Mouse (Mus musculus): ENCODE results near the gene C1qtnf5.
A peak's percentile ranks its signal among the peaks of the same experiment; 100 is the strongest.

The C1qtnf5 gene

DNA sequence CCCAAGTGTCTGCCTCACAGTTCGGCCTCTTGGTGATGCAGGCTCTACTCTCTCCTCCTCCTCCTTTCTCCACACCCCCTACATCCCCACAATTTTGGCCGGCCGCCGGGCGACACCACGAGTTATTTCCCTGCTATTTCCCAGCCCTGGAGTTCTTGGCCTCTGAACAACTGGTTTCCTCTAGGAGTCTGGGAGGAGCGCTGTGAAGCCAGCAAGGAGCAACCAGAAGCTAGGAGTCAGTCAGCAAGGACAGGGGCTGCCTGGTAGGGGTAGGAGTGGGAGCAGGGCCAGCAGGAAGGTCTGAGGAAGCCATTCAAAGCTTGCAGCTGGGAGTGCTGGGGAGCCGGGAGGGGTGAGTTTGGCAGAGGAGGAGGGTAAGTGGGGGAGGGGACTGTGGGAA is at the start of gene C1qtnf5:
TSS of gene C1qtnf5 (plus strand) at position 136 of the 400 bp plus-strand sequence.
- no peak for DNase-seq (ENCODE audit: low read depth, low spot score)

DNA sequence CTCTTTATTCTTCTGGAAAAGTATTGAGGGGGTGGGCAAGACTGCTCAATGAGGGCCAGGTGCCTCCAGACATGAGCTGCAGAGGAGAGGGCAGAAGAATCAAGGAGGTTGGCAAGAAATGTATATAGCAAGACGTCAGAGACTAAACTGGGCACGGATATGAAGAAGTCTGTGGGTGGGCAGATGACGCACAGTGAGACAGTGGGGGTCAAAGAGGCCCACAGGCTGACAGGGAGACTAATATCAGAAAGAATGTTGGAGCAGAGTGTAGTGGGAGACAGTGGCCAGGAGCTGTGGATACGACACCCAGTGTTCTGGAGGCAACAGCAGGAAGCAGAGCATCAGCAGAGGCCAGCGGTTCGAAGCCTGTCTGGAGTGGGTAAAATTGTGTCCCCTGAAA is 48.4 kb upstream of the C1qtnf5 start:
- DNase-seq (ENCODE audit: low read depth, low spot score) = no peak

DNA sequence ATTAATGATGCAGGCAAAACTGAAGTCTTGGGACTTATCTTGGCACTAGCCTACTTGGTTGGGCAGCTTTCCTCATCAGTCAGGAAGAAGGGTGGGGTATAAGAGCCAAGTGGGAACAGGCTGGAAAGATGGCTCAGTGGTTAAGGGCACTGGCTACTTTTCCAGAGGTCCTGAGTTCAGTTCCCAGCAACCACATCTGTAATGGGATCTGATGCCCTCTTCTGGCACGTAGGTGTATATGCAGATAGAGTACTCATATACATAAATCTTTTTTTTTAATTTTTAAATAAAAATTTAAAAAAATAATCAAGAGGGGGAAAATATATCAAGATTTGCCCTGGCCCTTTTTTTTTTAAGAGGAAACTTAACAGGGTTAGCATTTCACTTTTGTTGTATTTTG is 41.9 kb upstream of the C1qtnf5 start:
- no peak for DNase-seq (ENCODE audit: low read depth, low spot score)

DNA sequence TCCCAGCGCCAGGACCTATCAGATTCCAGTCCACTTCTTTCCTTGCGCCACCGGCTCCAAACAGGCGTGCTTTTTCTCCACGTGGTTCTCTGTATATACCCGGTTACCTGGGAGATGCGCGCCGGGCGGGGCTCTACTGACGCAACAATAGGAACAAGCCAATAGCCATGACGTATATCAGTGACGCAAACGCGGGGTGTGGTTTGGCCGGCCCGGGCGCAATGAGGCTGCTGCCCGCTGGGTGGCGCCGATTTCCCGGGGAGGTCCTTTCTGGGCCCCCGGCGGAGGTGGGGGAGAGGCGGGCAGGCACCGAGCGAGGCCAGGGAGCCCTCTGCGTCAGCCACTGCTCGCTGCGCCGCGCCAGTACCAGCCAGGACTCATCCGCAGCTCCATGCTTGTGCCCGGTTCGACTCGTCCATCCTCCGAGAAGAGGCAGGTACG is 40.2 kb upstream of the C1qtnf5 start, which contains the start of gene Usp2:
TSS of gene Usp2 (plus strand) at position 237 of the 441 bp plus-strand sequence.
- peak; percentile 99 for DNase-seq (ENCODE audit: low read depth, low spot score)

DNA sequence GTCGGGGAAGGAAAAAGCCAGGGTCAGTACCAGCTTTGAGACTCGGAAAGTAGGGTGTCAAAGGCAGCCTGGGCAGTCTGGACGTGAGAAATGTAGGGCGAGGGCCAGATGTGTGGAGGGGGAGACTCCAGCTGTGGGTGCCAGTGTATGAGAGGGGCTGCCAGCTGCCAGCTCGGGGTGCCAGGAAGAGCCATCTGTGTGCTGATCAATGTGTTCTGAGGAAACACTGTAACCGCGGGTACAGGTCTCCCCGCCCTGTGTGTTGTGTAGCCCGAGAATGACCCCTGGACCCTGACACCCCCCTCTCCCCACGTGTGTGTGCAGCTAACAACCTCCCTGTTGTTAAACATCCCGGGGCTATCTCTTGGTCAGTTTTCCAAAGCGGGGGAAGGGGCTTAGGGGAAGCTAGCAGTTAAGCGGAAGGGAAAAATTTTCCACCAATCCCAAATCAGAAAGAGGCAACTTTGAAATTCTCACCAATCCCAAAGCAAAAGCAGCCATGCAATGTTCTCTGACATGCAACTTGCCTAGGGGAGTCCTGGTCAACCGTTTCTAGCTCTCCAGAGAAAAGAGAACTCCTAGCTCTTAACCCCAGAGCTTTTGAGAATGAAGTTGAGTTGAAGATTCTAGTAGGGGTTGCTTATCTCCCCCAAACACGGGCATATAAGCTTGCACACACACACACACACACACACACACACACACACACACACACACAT is 39.6 kb upstream of the C1qtnf5 start:
- peak; percentile 47 for DNase-seq (ENCODE audit: low read depth, low spot score)

DNA sequence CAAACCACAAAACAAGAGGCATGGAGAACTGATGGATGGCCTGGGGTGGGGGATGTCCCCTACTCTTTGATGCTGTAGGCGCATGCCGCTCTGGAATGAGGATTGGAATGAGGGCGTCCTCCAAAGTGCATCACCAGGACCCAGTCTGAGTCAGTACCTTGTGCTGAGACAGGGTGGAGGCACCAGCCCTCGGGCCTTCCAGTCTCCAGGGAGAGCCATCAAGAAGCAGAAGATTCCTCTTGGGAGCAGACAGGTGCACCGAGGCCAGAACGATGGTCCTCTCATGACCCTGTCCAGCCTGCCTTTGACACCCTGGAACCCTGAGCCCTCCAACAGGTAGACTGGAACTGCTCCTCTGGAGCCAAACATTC is 39.1 kb upstream of the C1qtnf5 start:
- DNase-seq (ENCODE audit: low read depth, low spot score) = no peak

DNA sequence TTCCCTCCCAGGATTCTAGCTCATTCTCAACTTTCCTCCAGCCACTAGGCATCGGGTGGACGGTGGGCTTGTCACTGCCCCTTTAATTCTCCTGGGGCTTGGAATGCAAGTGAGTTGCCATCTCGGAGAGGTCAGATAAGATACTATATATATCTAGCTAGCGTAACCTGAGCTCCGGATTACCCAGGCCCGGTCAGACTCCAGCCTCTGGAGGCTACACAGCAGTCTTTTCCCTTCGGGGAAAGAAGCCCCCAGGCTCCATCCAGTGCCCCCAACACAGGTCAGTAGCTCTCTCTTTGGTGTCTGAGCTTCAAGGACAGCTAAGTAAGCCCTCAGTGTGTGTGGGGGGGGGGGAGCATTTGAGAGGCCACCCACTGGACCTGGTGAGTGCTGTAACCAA is 37.8 kb upstream of the C1qtnf5 start:
- DNase-seq (ENCODE audit: low read depth, low spot score) = no peak

DNA sequence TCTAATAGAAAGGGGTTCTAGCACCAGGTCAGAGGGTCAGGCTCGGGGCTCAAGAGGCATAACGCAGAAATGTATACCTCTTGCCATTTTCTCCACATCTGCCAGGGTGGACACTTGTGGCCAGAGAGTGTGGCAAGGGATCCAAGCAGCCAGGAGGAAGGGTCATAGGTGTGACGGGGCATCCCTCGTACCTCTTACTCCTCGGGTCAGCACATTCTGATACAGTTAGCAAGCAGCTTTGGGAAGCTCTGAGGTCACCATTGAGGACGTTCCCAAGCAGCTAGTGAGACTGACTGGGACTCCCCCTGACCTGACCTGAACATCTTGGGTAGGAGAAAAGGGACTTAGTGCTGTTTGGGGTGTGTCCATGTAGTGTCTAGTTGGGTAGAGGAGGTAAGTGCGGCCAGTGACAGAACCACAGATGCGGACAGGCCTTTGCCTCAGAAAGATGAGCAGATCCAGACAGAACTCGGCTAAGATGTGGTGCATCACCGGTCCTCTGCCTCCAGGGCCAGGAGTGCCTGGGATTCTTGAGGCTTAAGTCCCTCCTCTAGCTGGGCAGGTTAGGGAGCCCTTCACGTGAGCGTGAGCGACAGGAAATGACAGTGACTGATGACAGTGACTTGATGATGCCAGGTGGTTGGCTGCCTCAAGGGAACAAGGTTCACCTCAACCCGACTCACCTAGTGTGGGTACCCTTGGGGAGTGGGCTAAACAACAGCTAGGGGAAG is 36.8 kb upstream of the C1qtnf5 start:
- no peak for DNase-seq (ENCODE audit: low read depth, low spot score)

DNA sequence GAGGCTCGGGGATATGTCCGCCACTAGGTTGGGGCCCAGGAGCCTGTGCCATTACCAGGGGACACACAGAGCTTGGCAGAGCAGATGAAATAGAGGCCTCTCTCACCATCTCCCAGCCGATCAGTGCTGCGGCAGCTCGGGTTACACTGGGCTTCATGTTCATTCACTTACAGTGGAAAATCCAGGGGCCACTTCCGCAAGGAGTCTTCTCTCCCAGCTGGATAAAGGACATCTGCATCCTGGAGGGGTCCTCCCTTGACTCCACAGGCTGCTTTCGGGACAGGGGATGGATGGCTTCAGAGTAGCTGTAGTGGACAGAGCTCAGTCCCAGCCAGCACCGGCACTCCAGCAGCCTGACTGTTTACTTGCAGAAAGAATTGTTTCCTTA is 36.2 kb upstream of the C1qtnf5 start:
- no peak for DNase-seq (ENCODE audit: low read depth, low spot score)

DNA sequence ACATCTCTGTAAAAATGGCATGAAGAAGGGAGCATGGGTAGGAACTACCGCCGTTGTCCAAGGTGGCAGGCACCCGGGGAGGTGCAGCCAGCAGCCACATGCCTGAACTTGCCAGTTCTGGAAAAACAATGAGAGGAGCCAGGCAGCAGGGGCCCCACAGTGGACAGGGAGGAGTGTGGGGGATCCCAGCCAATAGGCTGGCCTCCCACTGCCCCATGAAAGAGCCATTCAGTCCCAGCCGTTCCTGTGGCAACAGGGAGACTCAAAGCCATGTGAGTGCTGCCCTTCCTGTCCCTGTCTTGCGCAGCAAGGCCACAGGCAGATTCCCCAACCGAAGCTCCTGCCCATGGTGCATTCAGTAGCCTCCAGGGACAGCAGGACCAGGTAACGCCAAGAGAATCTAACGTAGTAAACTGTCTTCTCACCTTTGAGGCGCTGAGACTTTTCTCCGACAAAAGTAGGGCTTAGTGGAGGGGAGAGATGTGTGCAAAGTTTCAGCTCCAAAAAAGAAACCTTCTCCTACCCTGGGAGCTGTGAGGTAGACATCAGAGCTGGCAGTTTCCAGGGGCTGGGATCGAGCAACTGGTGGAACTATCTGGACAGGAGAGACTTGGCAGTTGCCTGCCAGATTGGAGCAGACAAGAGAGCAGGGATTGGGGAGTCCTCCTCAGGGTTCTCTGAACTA is 35.0 kb upstream of the C1qtnf5 start:
- DNase-seq (ENCODE audit: low read depth, low spot score) = no peak

DNA sequence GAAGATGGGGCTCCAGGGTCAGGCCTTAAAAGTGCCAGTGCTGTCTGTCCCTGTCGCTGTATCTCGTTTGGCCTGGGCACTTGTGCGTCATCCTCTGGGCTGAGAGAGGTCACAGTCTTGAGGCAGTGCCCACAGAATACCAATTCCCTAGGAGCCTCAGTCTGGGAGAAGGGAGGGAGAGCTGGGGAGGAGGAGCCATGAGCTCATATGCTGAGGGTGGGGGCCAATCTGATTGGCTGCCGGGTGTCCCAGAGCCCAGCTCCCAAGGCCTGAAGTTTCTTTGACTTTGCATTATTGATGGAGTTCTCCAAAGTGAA is 34.5 kb upstream of the C1qtnf5 start:
- no peak for DNase-seq (ENCODE audit: low read depth, low spot score)

DNA sequence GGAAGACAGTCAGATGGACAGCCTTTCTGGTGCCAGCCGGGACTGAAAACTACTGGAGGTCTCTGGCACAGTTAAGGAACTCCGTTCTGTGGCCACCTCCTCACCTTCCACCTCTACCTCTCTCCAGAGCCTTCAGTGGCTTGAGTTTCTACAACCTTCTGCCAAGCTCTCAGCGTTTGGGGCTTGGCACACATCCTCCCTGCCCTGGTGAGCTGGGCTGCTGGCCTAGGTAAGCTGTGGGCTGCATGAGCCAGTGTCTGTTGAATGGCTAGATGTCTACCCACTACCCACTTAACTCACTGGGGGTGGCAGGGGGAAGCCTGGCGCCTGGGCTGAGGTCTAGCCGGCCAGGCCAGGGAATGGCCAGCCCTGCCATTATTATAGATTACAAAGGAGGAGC is 33.9 kb upstream of the C1qtnf5 start:
- no peak for DNase-seq (ENCODE audit: low read depth, low spot score)

DNA sequence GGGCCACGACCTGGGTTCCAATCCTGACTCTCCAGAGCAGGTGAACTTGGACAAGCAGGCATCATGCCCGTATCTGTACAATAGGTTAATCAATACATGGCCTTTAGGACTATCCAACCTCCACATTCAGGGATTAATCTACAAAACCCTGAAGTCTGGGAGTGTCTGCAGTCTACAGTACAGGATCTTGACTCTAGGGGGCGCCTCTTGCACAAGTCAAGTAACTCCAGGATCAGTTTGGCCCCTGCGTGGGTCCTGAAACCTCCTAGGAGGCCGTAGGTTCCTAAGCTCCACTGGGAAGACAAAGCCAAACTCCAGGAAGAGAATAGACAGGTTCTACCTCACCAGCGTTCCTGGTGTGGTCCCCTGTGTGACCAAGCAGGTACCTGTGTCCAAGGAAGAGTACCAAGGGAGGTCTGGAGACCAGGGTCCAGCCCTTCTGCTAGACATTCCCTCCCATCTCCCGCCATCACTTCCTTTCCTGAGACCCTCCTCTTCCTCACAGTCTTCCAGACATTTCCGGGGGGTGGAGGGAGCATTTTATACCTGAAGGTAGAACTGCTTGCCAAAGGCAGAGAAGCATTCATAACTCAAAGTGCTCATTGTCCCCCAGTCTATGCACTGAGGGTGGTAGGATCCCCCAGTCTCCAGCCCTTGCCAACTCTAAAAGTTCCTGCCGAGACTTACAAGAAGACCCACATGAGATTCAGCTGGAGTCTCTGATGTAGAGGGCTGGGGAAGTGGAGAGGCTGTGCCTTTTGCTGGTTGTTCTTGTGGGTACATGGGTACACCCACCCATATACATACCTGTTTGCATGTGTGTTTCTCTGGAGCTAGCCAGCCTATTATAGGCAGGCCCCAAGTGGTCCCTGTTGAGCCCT is 32.4 kb upstream of the C1qtnf5 start:
- peak; percentile 86 for DNase-seq (ENCODE audit: low read depth, low spot score)

DNA sequence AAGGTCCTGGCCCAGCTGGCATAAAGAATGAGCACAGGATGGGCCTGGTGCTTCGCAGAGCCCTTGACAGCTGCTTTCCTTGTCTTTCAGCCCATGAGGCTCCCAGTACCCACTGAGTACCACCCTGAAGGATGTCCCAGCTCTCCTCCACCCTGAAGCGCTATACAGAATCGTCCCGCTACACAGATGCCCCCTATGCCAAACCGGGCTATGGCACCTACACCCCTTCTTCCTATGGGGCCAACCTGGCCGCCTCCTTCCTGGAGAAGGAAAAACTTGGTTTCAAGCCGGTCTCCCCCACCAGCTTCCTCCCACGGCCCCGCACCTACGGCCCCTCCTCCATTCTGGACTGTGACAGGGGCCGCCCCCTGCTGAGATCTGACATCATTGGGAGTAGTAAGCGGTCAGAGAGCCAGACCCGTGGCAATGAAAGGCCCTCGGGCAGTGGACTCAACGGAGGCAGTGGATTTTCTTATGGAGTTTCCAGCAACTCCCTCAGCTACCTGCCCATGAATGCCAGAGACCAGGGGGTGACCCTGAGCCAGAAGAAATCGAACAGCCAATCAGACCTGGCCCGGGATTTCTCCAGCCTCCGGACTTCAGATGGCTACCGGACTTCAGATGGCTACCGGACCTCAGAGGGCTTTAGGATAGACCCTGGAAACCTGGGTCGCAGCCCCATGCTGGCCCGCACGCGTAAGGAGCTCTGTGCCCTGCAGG is 31.6 kb upstream of the C1qtnf5 start:
- DNase-seq (ENCODE audit: low read depth, low spot score) = no peak

DNA sequence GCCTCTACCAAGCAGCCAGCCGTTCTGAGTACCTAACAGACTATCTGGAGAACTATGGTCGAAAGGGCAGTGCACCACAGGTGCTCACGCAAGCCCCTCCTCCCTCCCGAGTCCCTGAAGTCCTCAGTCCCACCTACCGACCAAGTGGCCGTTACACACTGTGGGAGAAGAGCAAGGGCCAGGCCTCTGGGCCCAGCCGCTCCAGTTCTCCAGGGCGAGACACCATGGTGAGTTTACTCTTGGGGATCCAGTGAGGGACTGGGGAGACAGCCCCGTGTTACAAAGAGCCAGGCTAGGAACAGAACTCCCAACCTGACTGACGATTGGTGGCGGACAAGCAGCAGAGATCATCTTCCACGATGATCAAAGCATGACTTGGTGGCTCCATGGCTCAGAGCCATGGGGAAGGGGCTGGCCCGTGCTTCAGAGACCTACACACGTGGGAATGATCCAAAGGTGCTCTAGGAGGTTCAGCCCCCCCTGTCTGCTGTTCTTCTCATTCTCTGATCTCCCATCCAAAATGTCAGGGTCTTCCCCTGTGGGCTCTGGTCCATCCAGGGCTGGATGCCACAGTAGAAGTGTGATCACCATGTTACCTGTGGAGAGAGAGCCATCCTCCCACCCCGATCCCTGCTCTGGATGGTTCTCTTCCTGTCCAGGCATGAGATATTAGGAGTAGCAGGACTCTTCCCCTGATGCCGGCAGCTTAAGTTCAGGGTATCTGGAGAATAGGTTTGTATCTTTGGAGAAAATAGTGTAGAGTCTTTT is 30.9 kb upstream of the C1qtnf5 start:
- DNase-seq (ENCODE audit: low read depth, low spot score) = no peak

DNA sequence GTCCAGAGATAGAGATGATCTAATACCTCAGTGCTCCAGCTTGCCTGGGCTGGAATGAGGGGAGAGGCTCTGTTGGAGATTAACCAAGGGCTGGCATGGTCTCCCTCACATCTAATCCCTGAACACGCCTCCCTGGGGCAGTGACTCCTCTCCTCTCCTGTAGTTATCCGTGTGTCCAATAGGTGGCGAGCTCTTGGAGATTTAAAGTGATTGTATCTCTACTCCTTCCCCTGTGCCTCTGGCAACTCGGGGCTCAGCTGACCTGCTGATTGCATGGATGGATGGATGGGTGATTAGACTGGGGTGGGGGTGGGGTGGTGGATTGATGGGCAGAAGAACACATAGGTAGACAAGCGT is 30.3 kb upstream of the C1qtnf5 start:
- peak; percentile 87 for DNase-seq (ENCODE audit: low read depth, low spot score)

DNA sequence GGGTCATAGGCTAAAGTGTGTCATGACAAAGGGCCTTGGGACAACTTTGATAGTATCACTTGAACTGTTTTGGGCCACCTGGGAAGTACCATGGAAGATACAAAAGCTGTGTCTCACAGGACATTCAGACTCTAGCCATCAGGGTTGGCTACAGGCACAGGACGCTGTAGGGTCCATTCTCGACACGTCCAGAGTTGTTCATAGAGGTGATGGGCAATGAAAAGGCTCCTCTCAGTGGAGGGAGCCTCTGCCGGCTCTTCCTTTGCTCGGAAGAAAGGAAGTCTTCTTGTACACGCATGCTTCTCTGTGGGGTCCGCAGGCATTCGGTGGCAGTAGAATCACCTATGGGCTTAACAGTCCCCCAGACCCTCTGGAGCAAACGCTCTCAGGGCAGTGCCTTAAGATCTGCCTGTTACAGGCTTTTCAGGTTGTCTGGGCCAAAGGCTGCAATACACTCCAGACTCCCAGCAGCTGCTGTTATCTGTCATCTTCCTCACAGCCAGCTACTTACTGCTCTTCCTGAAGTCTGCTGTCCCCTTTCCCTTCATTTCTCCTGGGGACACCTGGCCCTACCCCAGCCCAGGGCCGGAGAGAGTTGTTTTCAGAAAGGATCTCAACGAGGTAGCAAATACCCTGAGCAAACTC is 29.7 kb upstream of the C1qtnf5 start:
- no peak for DNase-seq (ENCODE audit: low read depth, low spot score)

DNA sequence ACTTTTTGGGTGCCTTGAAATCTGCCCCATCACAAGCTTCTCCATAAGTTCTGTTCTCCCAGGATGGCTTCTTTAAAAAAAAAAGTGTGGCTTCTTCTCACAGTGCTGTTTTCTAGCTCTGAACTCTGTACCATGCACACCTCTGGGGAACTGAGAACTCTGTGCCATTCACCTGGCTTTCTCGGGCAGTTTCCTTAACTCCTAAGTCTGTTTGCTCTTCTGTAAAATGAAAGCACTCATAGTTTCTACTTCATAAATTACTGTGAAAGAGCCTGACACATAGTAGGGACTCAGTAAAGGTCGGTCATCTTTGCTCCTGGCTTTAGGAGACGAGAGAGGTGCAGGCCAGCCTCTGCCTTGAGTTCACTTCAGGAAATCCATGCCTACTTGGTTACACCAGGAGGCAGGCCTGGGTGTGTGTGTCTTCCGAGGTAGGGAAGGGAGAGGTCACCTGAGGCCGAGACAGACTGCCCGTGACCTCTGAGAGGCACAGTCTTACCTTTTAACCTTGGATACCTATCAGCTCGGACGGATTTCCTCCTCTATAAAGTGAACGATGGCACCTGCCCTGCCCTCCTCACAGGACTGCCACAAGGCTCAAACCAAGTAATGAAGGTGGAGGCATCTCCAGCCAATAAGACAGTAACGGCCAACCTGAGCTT is 28.8 kb upstream of the C1qtnf5 start:
- DNase-seq (ENCODE audit: low read depth, low spot score) = no peak

DNA sequence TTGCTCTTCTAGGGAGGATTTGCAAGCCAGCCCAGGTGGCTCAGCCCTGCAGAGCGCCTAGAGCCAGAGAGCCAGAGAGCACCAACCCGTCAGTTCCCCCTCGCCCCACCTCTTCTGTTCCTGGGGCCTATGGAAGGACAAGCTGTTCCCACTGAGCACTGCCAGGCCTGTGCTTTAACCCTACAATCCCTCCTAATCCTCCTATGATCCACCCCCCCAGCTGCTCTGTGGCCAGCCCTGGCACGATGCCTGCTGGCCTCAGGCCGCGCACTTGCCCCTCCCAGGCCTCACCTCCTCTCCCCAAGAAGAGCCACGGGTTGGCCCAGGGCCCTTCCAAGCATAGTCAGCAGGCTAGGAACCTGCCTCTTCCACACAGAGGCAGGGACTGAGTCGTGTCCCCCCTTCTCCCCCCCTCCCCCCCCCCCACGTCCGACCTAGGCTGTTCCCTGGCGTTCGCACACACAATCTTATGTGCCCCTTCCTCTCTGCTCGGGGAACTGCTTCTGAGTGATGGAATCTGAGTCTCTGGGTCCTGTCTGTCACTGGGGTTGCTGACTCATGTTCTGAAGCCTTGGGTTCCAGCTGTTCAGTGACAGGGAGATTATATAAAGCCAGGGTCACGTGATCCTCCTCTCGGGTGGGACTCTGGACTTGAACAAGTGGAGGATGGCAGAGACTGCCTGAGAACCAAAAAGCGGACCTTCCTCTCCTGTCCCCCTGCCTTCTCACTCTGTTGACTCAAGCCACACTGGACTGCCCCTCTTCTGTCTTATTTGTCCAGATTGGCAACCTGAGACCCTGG is 27.9 kb upstream of the C1qtnf5 start:
- DNase-seq (ENCODE audit: low read depth, low spot score) = no peak

Measured in R1 (cell line).